Mouse (Mus musculus) kidney, postnatal 0 days (tissue): ENCODE results near the gene Iqsec1. TPM values are rescaled to one million over a fixed set of nuclear protein-coding genes. Genes with fewer than 3 reads are reported as not detected.

Source experiments
- ATAC-seq: fragments of 200-750 bp; cut with Nextera tagmentation; replicated peaks from 2 replicates; pipeline ENCODE4 v1.8.0; 2017; ENCODE audit warnings: low read depth, moderate number of reproducible peaks, moderate TSS enrichment, moderate library complexity; ENCODE audit not compliant: low FRiP score
- DNase-seq: peaks from one replicate; pipeline ENCODE4 v3.0.0-alpha.2; 2016; ENCODE audit warnings: low spot score
- H3K27ac ChIP-seq: fragments of 300-500 bp; sonication (generic); 2 replicates; pipeline ENCODE4 v1.5.1; 2014; ENCODE audit warnings: mild to moderate bottlenecking
- H3K27me3 ChIP-seq: fragments of 300-500 bp; sonication (generic); 2 replicates; pipeline ENCODE4 v1.6.1; 2014; ENCODE audit warnings: low read length, mixed read lengths; ENCODE audit not compliant: insufficient read depth
- H3K36me3 ChIP-seq: fragments of 300-500 bp; sonication (generic); 2 replicates; pipeline ENCODE4 v1.6.1; 2014; ENCODE audit warnings: low read length, mixed read lengths; ENCODE audit not compliant: insufficient read depth
- H3K4me1 ChIP-seq: fragments of 300-500 bp; sonication (generic); replicated peaks from 2 replicates; pipeline ENCODE4 v1.6.1; 2014; ENCODE audit warnings: antibody characterized with exemption, low read length, mixed read lengths; ENCODE audit not compliant: insufficient read depth
- H3K4me2 ChIP-seq: fragments of 300-500 bp; sonication (generic); 2 replicates; pipeline ENCODE4 v1.6.1; 2014; ENCODE audit warnings: mild to moderate bottlenecking, low read length, moderate library complexity, mixed read lengths
- H3K4me3 ChIP-seq: fragments of 300-500 bp; sonication (generic); replicated peaks from 2 replicates; pipeline ENCODE4 v1.5.1; 2014; ENCODE audit warnings: low read depth, low read length
- H3K9ac ChIP-seq: fragments of 300-500 bp; sonication (generic); 2 replicates; pipeline ENCODE4 v1.6.1; 2014; ENCODE audit warnings: low read depth, low read length
- H3K9me3 ChIP-seq: fragments of 300-500 bp; sonication (generic); replicated peaks from 2 replicates; pipeline ENCODE4 v1.6.1; 2016; ENCODE audit warnings: low read length, inconsistent platforms, mixed read lengths
- CTCF ChIP-seq: IDR thresholded peaks from 2 replicates; pipeline ENCODE4 v1.5.1; 2016; ENCODE audit warnings: antibody characterized with exemption, low read depth, mild to moderate bottlenecking, moderate library complexity
- WGBS: fragments of 180-500 bp; shearing (Covaris S2); extraction: QIAGEN DNeasy Blood & Tissue Kit; methylation state at CpG from one replicate; pipeline ENCODE4 v1.1.7; 2014; 5-methylcytosine and 5-hydroxymethylcytosine counted together
- polyA plus RNA-seq: library from polyadenylated mRNA; unstranded; fragments of >200 nt; fragmentation: Nextera tagmentation; extraction: Ambion mirVana; gene quantifications from 2 replicates; pipeline ENCODE4 v1.2.1, GENCODE M21; 2015

The Iqsec1 gene
- polyA plus RNA-seq, 1 experiment from 2014 or later: 12.3 TPM

- Histone ChIP-seq H3K27ac (no peak overlapping the region), H3K36me3 (no peaks in the 10 kb centered on the region), H3K4me1 (peaks cover 11% of the 10 kb centered on the region; the same call in 1 of the 2 replicates), H3K9ac (no peak overlapping the region), H3K4me3 (no peak overlapping the region), H3K4me2 (no peak overlapping the region), H3K9me3 (no peaks in the 10 kb centered on the region), H3K27me3 (no peaks in the 10 kb centered on the region)
- DNase-seq (no peak), ATAC-seq (no peak)
- 91% methylated on average over 2 of the region's 2 CpGs for WGBS
- TF ChIP-seq CTCF: no peak
These were observed 226.3 kb downstream of the Iqsec1 start for GRCm38 (mm10) chr6:90762120-90762736.

GRCm38 (mm10) chr6:90761301-90762056 is 227.0 kb downstream of the Iqsec1 start:
- no peak overlapping the region for H3K4me2 ChIP-seq
- H3K27me3 ChIP-seq: no peaks in the 10 kb centered on the region
- DNase-seq (no peak), ATAC-seq (no peak)
- no peak for TF ChIP-seq CTCF
- peaks cover 11% of the 10 kb centered on the region; the same call in 1 of the 2 replicates for H3K4me1 ChIP-seq
- H3K9ac ChIP-seq: no peak overlapping the region
- no peak overlapping the region for H3K27ac ChIP-seq
- H3K4me3 ChIP-seq: no peak overlapping the region
- H3K36me3 ChIP-seq: no peaks in the 10 kb centered on the region
- H3K9me3 ChIP-seq: no peaks in the 10 kb centered on the region
- 86% methylated on average over 4 of the region's 4 CpGs for WGBS

GRCm38 (mm10) chr6:90760886-90761285 is 227.6 kb downstream of the Iqsec1 start:
- Histone ChIP-seq H3K4me3 (no peak overlapping the region), H3K27me3 (no peaks in the 10 kb centered on the region), H3K4me1 (peaks cover 11% of the 10 kb centered on the region; the same call in 1 of the 2 replicates), H3K27ac (no peak overlapping the region), H3K9me3 (no peaks in the 10 kb centered on the region), H3K36me3 (no peaks in the 10 kb centered on the region), H3K4me2 (no peak overlapping the region), H3K9ac (no peak overlapping the region)
- TF ChIP-seq CTCF: no peak
- DNase-seq: no peak
- no peak for ATAC-seq
- 67% methylated on average over 5 of the region's 5 CpGs for WGBS

- H3K4me2 ChIP-seq: no peak overlapping the region
- DNase-seq: no peak
- peaks cover 8% of the 10 kb centered on the region; the same call in 1 of the 2 replicates for H3K4me1 ChIP-seq
- H3K27ac ChIP-seq: no peak overlapping the region
- TF ChIP-seq CTCF: no peak
- no peak overlapping the region for H3K9ac ChIP-seq
- no peak for ATAC-seq
- H3K27me3 ChIP-seq: no peaks in the 10 kb centered on the region
- H3K4me3 ChIP-seq: no peak overlapping the region
- no peaks in the 10 kb centered on the region for H3K9me3 ChIP-seq
- no peaks in the 10 kb centered on the region for H3K36me3 ChIP-seq
- WGBS: 92% methylated on average over 2 of the region's 2 CpGs
These were observed 228.7 kb downstream of the Iqsec1 start for GRCm38 (mm10) chr6:90759754-90760153.

- no peak for DNase-seq
- Histone ChIP-seq H3K27ac (no peak overlapping the region), H3K4me1 (no peaks in the 10 kb centered on the region), H3K4me2 (no peak overlapping the region), H3K9ac (no peak overlapping the region), H3K9me3 (no peaks in the 10 kb centered on the region), H3K36me3 (no peaks in the 10 kb centered on the region), H3K4me3 (no peak overlapping the region), H3K27me3 (no peaks in the 10 kb centered on the region)
- ATAC-seq: no peak
- WGBS: 80% methylated on average over 2 of the region's 2 CpGs
- no peak for TF ChIP-seq CTCF
These were observed 230.3 kb downstream of the Iqsec1 start for GRCm38 (mm10) chr6:90758155-90758554.

- 44% methylated on average over 12 of the region's 12 CpGs for whole genome bisulfite sequencing
- Histone ChIP-seq H3K4me3 (no peak overlapping the region), H3K9me3 (no peaks in the 10 kb centered on the region), H3K27me3 (no peaks in the 10 kb centered on the region), H3K36me3 (no peaks in the 10 kb centered on the region), H3K4me1 (no peaks in the 10 kb centered on the region), H3K9ac (no peak overlapping the region), H3K4me2 (no peak overlapping the region), H3K27ac (no peak overlapping the region)
- no peak for TF ChIP-seq CTCF
- ATAC-seq: no peak
- DNase-seq: peak; percentile 22
These were observed 231.0 kb downstream of the Iqsec1 start for GRCm38 (mm10) chr6:90757427-90757883.
